Mouse (Mus musculus): ENCODE data around the gene A930004D18Rik.

DNA sequence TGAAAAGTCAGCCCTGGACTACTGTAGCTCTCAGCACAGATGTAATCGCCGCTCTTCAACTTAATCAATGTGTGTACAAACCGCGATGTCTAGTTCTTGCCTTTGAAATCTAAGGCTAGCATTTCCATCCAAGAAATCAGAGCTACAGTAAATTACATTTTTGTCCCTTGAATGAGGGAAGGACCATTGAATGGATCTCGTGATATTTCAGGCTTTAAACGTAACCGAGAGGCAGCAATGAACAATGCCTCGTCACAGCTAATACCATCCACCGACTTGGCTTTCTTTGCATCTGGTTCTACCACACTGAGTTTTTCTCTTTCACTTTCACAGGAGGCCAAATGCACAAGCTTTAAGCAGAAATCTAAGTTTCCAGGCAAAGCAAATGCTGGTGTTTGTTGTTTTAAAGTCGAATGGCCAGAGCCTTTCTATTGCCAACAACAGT lies 13.0 kb upstream of the A930004D18Rik start:
- TF ChIP-seq CTCF (IDR thresholded peaks at IDR 0.05; ENCODE audit: borderline replicate concordance, extremely low read depth, insufficient read depth, insufficient read length) (no peak), POLR2A (IDR thresholded peaks at IDR 0.05; ENCODE audit: borderline replicate concordance, extremely low read depth, insufficient read depth, insufficient read length, poor library complexity, severe bottlenecking) (no peak)

All from brain, embryonic 14.5 days (tissue).